Mouse (Mus musculus) cerebellum, postnatal 10 days (tissue): Measurements from ENCODE around the gene Cd63.

Experiments
- DNase-seq, 2 experiments: peaks; one replicate each; pipeline ENCODE4 v3.0.0; 2021; ENCODE audit warnings: mixed read lengths in 2 of 2

The Cd63 gene

GRCm38 (mm10) chr10:128931441-128931840, 30.7 kb downstream of the Cd63 start:
- no peak for DNase-seq

- DNase-seq, result peak; percentile 83 to 86
These were observed 32.8 kb downstream of the Cd63 start, which contains the start of gene Itga7 for GRCm38 (mm10) chr10:128933574-128933973. TSS of gene Itga7 (plus strand) at chr10:128933818.

- DNase-seq, result peak; percentile 45 to 62
These were observed 33.4 kb downstream of the Cd63 start for GRCm38 (mm10) chr10:128933976-128934721.

GRCm38 (mm10) chr10:128934997-128935787, 34.4 kb downstream of the Cd63 start:
- DNase-seq, result peak; percentile 61 to 65

GRCm38 (mm10) chr10:128935826-128936440, 35.1 kb downstream of the Cd63 start:
- DNase-seq, result peak; percentile 60 to 62

GRCm38 (mm10) chr10:128937756-128938390, 37.1 kb downstream of the Cd63 start:
- DNase-seq, result peak; percentile 73 to 75

- DNase-seq, result peak; percentile 99 to 100
These were observed 37.7 kb downstream of the Cd63 start for GRCm38 (mm10) chr10:128938457-128938856.

GRCm38 (mm10) chr10:128938974-128939373, 38.2 kb downstream of the Cd63 start:
- peak; percentile 50 to 58 for DNase-seq

GRCm38 (mm10) chr10:128940475-128941061, 39.8 kb downstream of the Cd63 start:
- no peak for DNase-seq

GRCm38 (mm10) chr10:128945675-128946074, 44.9 kb downstream of the Cd63 start:
- DNase-seq, result peak; percentile 78 to 79

GRCm38 (mm10) chr10:128947496-128947895, 46.7 kb downstream of the Cd63 start:
- no peak for DNase-seq

GRCm38 (mm10) chr10:128950208-128950887, 49.6 kb downstream of the Cd63 start:
- no peak for DNase-seq

- no peak for DNase-seq
These were observed 57.6 kb downstream of the Cd63 start for GRCm38 (mm10) chr10:128958340-128958739.

GRCm38 (mm10) chr10:128960142-128960541, 59.4 kb downstream of the Cd63 start:
- DNase-seq, result no peak

GRCm38 (mm10) chr10:128960590-128961584, 60.1 kb downstream of the Cd63 start, which contains the start of gene Mettl7b:
TSS of gene Mettl7b (minus strand) at chr10:128960988.
- no peak for DNase-seq
